Mouse (Mus musculus) small intestine, adult 2 months (tissue): ENCODE results near the gene Cobl.

Source experiments
- CTCF ChIP-seq: fragments of 200-500 bp; IDR thresholded peaks from 2 replicates; pipeline ENCODE4 v1.5.1; 2012; ENCODE audit warnings: low read depth, mild to moderate bottlenecking, control low read depth, inconsistent platforms, low read length, moderate library complexity, mixed read lengths; ENCODE audit not compliant: insufficient replicate concordance, insufficient read length; ENCODE audit errors: extremely low read depth
- POLR2A ChIP-seq: fragments of 200-500 bp; IDR thresholded peaks from 2 replicates; pipeline ENCODE4 v1.6.1; 2012; ENCODE audit warnings: low read depth, mild to moderate bottlenecking, control low read depth, inconsistent platforms, low read length, moderate library complexity

GRCm38 (mm10) chr11:12373106-12374098 is 91.4 kb downstream of the Cobl start:
- TF ChIP-seq POLR2A (no peak), CTCF (peak; percentile 67; the same call in 1 of the 2 replicates)
